Mouse (Mus musculus): ENCODE data around the gene 1700020L24Rik. TPM values are rescaled to one million over a fixed set of nuclear protein-coding genes. Genes with fewer than 3 reads are reported as not detected.

Gene 1700020L24Rik
- polyA plus RNA-seq, 1 experiment from 2014 or later, result 0.89 TPM

DNA sequence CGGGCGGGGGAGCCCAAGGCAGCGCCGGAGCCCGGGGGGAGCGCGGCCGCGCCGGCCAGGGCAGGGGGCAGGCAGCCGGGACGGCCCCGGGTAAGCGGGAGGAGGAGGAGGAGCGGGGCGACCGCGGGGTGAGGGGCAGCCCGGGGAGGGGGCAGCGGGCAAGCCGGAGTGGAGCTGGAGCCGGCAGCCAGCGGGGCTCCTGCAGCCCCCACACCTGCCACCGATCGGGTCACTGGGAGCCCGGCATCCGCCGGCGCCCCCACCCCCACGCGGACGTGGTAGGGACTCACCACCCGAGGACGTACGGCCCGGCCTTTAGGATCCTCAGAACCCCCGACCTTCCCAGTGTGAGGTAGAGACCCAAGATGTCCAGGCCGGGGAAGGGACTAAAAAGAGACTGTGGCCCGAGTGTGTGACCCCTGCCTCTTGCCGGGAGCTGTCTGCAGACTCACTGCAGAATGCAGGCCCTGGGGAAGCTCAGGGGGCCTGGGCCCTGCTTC lies 27.6 kb upstream of the 1700020L24Rik start:
- Histone ChIP-seq H3K9ac (ENCODE audit: low read length) (peak overlapping the region; percentile 84), H3K4me3 (ENCODE audit: low read depth, low read length) (peak overlapping the region; percentile 87), H3K4me1 (ENCODE audit: control insufficient read depth, insufficient read depth, low read length) (peaks cover 9% of the 10 kb centered on the region), H3K9me3 (ENCODE audit: control insufficient read depth, low read length) (no peaks in the 10 kb centered on the region), H3K27ac (ENCODE audit: low read depth, low read length) (no peak overlapping the region), H3K4me2 (peak overlapping the region; percentile 65), H3K27me3 (ENCODE audit: control insufficient read depth, insufficient read depth, low read length) (no peaks in the 10 kb centered on the region), H3K36me3 (ENCODE audit: control insufficient read depth, insufficient read depth, low read length) (no peaks in the 10 kb centered on the region)
- WGBS, result under 1% methylated on average over 30 of the region's 40 CpGs
- peak; percentile 93 for DNase-seq (ENCODE audit: low spot score, missing footprints)
- ATAC-seq (ENCODE audit: low FRiP score), result peak; percentile 70

DNA sequence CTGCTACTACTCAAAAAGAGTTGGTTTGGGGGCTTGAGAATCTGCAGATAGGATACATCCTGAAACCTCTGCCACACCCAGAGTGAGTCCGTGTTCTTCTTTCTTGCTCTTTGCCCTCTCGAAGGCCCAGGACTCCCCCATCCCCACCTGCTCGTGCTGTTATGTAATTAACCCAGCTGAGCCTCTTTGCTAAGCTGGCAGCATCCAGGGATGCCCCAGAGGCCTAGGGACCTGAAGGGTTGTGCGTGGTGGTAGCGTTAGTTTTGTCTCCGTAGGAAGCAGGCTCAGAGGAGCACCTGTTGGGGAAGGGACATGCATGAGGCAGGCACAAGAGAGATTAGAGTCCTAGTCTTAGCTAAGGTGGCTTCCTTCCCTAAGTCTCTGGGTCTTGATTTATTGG lies 27.0 kb upstream of the 1700020L24Rik start:
- H3K4me2 ChIP-seq, result peak overlapping the region; percentile 65
- peaks cover 9% of the 10 kb centered on the region for H3K4me1 ChIP-seq (ENCODE audit: control insufficient read depth, insufficient read depth, low read length)
- DNase-seq (ENCODE audit: low spot score, missing footprints) (no peak), ATAC-seq (ENCODE audit: low FRiP score) (no peak)
- peak overlapping the region; percentile 84; the same call in 1 of the 2 replicates for H3K9ac ChIP-seq (ENCODE audit: low read length)
- no peaks in the 10 kb centered on the region for H3K27me3 ChIP-seq (ENCODE audit: control insufficient read depth, insufficient read depth, low read length)
- no peaks in the 10 kb centered on the region for H3K9me3 ChIP-seq (ENCODE audit: control insufficient read depth, low read length)
- WGBS, result 26% methylated on average over 6 of the region's 6 CpGs
- H3K27ac ChIP-seq (ENCODE audit: low read depth, low read length), result no peak overlapping the region
- peak overlapping the region; percentile 87 for H3K4me3 ChIP-seq (ENCODE audit: low read depth, low read length)
- H3K36me3 ChIP-seq (ENCODE audit: control insufficient read depth, insufficient read depth, low read length), result no peaks in the 10 kb centered on the region

DNA sequence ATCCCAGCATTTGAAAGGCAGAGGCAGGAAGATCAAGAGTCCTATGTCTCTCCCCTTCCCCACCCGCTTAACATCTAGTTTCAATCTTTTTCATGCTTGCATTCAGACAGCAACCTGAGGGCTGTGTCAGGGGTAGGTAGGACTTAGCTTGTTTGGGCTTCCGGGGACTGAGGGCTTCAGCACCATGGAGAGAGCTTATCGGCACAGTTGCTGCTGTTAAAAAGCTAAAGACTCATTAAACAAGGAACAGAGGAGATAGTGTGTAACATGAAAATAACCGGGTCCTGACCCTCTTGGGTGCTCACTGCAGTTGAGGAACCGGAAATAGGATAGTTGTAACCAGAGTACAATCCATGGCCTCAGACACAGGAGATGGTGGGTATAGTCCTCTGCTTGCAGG lies 20.4 kb upstream of the 1700020L24Rik start:
- no peak overlapping the region for H3K4me2 ChIP-seq
- no peak overlapping the region for H3K27ac ChIP-seq (ENCODE audit: low read depth, low read length)
- H3K4me1 ChIP-seq (ENCODE audit: control insufficient read depth, insufficient read depth, low read length), result no peaks in the 10 kb centered on the region
- no peaks in the 10 kb centered on the region for H3K36me3 ChIP-seq (ENCODE audit: control insufficient read depth, insufficient read depth, low read length)
- peaks cover 27% of the 10 kb centered on the region for H3K27me3 ChIP-seq (ENCODE audit: control insufficient read depth, insufficient read depth, low read length)
- H3K4me3 ChIP-seq (ENCODE audit: low read depth, low read length), result no peak overlapping the region
- DNase-seq (ENCODE audit: low spot score, missing footprints) (peak; percentile 91), ATAC-seq (ENCODE audit: low FRiP score) (no peak)
- 18% methylated on average over 5 of the region's 5 CpGs for WGBS
- no peaks in the 10 kb centered on the region for H3K9me3 ChIP-seq (ENCODE audit: control insufficient read depth, low read length)
- no peak overlapping the region for H3K9ac ChIP-seq (ENCODE audit: low read length)

DNA sequence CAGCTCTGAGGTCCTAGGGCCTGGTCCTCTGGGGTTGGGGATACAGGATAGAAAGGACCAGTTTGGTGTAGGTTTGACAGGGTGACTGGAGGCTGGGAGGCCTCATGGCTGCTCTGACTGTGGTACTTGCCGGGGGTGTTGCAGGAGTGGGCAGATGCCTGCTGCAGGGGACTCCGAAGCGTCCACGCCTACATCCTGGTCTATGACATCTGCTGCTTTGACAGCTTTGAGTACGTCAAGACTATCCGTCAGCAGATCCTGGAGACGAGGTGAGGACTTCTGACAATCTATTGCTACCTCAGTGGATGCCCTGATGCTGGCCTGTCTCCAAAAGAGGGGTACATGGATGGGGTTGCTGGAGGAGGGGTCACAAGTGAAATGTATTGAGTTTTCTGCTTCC lies 19.8 kb upstream of the 1700020L24Rik start:
- Histone ChIP-seq H3K4me3 (ENCODE audit: low read depth, low read length) (no peak overlapping the region), H3K9ac (ENCODE audit: low read length) (no peak overlapping the region), H3K9me3 (ENCODE audit: control insufficient read depth, low read length) (no peaks in the 10 kb centered on the region), H3K36me3 (ENCODE audit: control insufficient read depth, insufficient read depth, low read length) (no peaks in the 10 kb centered on the region), H3K27me3 (ENCODE audit: control insufficient read depth, insufficient read depth, low read length) (peaks cover 27% of the 10 kb centered on the region), H3K4me2 (no peak overlapping the region), H3K4me1 (ENCODE audit: control insufficient read depth, insufficient read depth, low read length) (no peaks in the 10 kb centered on the region), H3K27ac (ENCODE audit: low read depth, low read length) (no peak overlapping the region)
- ATAC-seq (ENCODE audit: low FRiP score) (no peak), DNase-seq (ENCODE audit: low spot score, missing footprints) (no peak)
- WGBS, result 85% methylated on average over 7 of the region's 7 CpGs

DNA sequence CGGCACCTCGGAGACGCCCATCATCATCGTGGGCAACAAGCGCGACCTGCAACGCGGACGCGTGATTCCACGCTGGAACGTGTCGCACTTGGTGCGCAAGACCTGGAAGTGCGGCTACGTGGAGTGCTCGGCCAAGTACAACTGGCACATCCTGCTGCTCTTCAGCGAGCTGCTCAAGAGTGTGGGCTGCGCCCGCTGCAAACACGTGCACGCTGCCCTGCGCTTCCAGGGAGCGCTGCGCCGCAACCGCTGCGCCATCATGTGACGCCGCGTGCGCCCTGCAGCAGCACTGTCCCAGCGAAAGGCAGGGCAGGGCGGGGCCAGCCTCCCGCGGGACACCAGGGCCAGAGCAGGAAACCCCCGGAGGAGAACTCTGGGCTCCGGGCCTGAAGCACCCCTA lies 18.9 kb upstream of the 1700020L24Rik start:
- H3K9me3 ChIP-seq (ENCODE audit: control insufficient read depth, low read length), result no peaks in the 10 kb centered on the region
- peaks cover 27% of the 10 kb centered on the region for H3K27me3 ChIP-seq (ENCODE audit: control insufficient read depth, insufficient read depth, low read length)
- no peaks in the 10 kb centered on the region for H3K4me1 ChIP-seq (ENCODE audit: control insufficient read depth, insufficient read depth, low read length)
- no peak for DNase-seq (ENCODE audit: low spot score, missing footprints)
- peak overlapping the region; percentile 19 for H3K4me2 ChIP-seq
- no peak overlapping the region for H3K27ac ChIP-seq (ENCODE audit: low read depth, low read length)
- H3K36me3 ChIP-seq (ENCODE audit: control insufficient read depth, insufficient read depth, low read length), result no peaks in the 10 kb centered on the region
- peak; percentile 58; the same call in 1 of the 2 replicates for ATAC-seq (ENCODE audit: low FRiP score)
- H3K4me3 ChIP-seq (ENCODE audit: low read depth, low read length), result no peak overlapping the region
- H3K9ac ChIP-seq (ENCODE audit: low read length), result no peak overlapping the region
- 6% methylated on average over 38 of the region's 38 CpGs for WGBS

DNA sequence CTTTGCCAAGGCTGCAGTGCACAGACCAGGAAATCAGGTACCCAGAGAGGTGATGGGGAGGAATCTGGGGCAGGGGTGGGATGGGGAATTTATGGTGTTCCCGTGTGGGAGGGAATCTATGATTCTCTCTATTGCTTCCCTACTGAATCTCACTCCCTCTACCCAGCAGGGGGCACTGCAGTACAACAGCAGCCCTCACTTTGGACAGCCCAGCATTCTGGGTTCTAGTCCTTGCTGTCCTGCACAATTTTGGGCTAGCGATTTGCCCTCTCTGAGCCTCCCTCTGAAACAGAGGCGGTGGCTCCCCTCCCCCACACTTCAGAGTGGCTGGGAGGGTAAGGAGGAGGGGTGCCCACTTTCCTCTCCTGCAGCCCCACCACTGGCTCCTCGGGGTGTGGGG lies 17.1 kb upstream of the 1700020L24Rik start:
- H3K9ac ChIP-seq (ENCODE audit: low read length), result no peak overlapping the region
- H3K4me1 ChIP-seq (ENCODE audit: control insufficient read depth, insufficient read depth, low read length), result no peaks in the 10 kb centered on the region
- H3K27me3 ChIP-seq (ENCODE audit: control insufficient read depth, insufficient read depth, low read length), result peaks cover 27% of the 10 kb centered on the region
- no peak overlapping the region for H3K4me2 ChIP-seq
- 49% methylated on average over 4 of the region's 4 CpGs for WGBS
- DNase-seq (ENCODE audit: low spot score, missing footprints) (no peak), ATAC-seq (ENCODE audit: low FRiP score) (0 out of 2 replicates have a peak, but pooled peaks have one; percentile 8)
- H3K9me3 ChIP-seq (ENCODE audit: control insufficient read depth, low read length), result no peaks in the 10 kb centered on the region
- no peak overlapping the region for H3K4me3 ChIP-seq (ENCODE audit: low read depth, low read length)
- no peaks in the 10 kb centered on the region for H3K36me3 ChIP-seq (ENCODE audit: control insufficient read depth, insufficient read depth, low read length)
- no peak overlapping the region for H3K27ac ChIP-seq (ENCODE audit: low read depth, low read length)

DNA sequence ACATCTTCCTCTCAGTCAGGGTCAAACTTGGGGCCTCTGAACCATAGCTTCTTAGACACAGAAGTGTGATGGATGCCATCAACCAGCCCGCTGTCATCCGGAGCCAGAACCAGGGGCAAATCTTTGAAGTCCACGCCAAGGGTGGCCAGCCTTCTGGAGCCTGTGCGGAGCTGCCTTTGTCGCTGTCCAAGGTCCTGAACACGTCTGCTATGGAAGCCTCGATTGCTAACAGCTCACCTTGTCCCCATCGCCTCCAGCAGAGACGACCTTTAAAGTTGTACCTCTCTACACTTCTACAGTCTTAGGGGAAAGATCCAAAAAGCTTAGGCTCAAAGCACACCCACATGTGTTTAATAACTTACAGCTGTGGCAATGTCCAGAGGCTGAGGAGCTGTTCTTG lies 16.2 kb upstream of the 1700020L24Rik start:
- Histone ChIP-seq H3K4me1 (ENCODE audit: control insufficient read depth, insufficient read depth, low read length) (no peaks in the 10 kb centered on the region), H3K27me3 (ENCODE audit: control insufficient read depth, insufficient read depth, low read length) (peaks cover 27% of the 10 kb centered on the region), H3K9ac (ENCODE audit: low read length) (no peak overlapping the region), H3K4me3 (ENCODE audit: low read depth, low read length) (no peak overlapping the region), H3K9me3 (ENCODE audit: control insufficient read depth, low read length) (no peaks in the 10 kb centered on the region), H3K27ac (ENCODE audit: low read depth, low read length) (no peak overlapping the region), H3K4me2 (no peak overlapping the region), H3K36me3 (ENCODE audit: control insufficient read depth, insufficient read depth, low read length) (no peaks in the 10 kb centered on the region)
- DNase-seq (ENCODE audit: low spot score, missing footprints) (peak; percentile 92), ATAC-seq (ENCODE audit: low FRiP score) (no peak)
- WGBS, result 5% methylated on average over 9 of the region's 9 CpGs

DNA sequence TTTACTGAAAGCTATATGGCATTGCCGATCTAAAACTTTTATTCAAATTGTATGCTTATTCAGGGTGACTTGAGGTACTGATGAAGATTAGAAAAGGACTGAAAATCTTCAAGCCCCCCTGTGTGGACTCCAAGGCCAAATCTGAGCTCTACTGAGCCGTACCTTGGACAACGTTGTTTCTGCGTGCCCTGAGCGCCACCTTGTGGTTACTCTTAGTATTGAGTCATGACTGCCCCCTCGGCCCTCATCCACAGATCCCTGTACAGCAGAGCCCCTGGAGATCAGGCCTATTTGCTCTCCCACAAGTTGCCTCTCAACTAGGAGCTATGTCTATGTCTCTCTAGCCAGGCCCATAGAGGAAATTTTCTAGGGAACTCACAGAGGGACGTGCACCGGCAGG lies 12.8 kb upstream of the 1700020L24Rik start:
- H3K4me2 ChIP-seq, result no peak overlapping the region
- no peak overlapping the region for H3K9ac ChIP-seq (ENCODE audit: low read length)
- no peak for ATAC-seq (ENCODE audit: low FRiP score)
- H3K27ac ChIP-seq (ENCODE audit: low read depth, low read length), result no peak overlapping the region
- DNase-seq (ENCODE audit: low spot score, missing footprints), result peak; percentile 99
- WGBS, result 8% methylated on average over 8 of the region's 8 CpGs
- H3K36me3 ChIP-seq (ENCODE audit: control insufficient read depth, insufficient read depth, low read length), result no peaks in the 10 kb centered on the region
- peaks cover 7% of the 10 kb centered on the region for H3K27me3 ChIP-seq (ENCODE audit: control insufficient read depth, insufficient read depth, low read length)
- H3K4me3 ChIP-seq (ENCODE audit: low read depth, low read length), result no peak overlapping the region
- no peaks in the 10 kb centered on the region for H3K9me3 ChIP-seq (ENCODE audit: control insufficient read depth, low read length)
- 0 out of 2 replicates have a peak, but pooled peaks cover 2% of the 10 kb centered on the region for H3K4me1 ChIP-seq (ENCODE audit: control insufficient read depth, insufficient read depth, low read length)

DNA sequence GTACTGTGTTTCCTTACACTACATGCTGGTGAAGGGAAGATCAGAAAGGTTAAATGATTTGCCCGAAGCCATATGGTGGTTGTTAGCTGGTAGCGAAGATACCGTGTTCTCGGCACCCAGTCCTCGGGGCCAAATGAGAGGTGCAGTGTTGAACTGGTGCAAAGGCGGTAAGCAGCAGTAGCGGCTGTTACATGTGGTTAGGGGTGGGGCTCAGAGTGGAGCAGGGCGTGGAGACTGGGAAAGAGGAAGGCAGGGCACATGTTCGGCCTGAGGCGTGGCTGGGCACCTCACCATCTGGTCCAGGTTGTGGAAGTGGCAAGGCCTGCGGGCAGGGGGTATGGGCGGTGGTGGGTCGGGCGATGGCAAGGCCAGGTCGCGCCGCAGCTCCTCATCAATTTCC lies 10.5 kb upstream of the 1700020L24Rik start:
- ATAC-seq (ENCODE audit: low FRiP score) (no peak), DNase-seq (ENCODE audit: low spot score, missing footprints) (no peak)
- Histone ChIP-seq H3K4me1 (ENCODE audit: control insufficient read depth, insufficient read depth, low read length) (0 out of 2 replicates have a peak, but pooled peaks cover 2% of the 10 kb centered on the region), H3K9ac (ENCODE audit: low read length) (no peak overlapping the region), H3K36me3 (ENCODE audit: control insufficient read depth, insufficient read depth, low read length) (no peaks in the 10 kb centered on the region), H3K27ac (ENCODE audit: low read depth, low read length) (no peak overlapping the region), H3K4me2 (no peak overlapping the region), H3K27me3 (ENCODE audit: control insufficient read depth, insufficient read depth, low read length) (no peaks in the 10 kb centered on the region; the same call in 1 of the 2 replicates), H3K4me3 (ENCODE audit: low read depth, low read length) (no peak overlapping the region), H3K9me3 (ENCODE audit: control insufficient read depth, low read length) (no peaks in the 10 kb centered on the region)
- 42% methylated on average over 14 of the region's 17 CpGs for WGBS
